Mouse (Mus musculus) embryo, embryonic 10 days (tissue): ENCODE results near the gene Gm13088.
"Not testable (repeated sequence)": the region's sequence is repeated elsewhere in the genome, so short reads cannot be mapped to it uniquely, and the experiment has no call there.

ENCODE experiments used
- DNase-seq: peaks from one replicate; pipeline ENCODE4 v3.0.0-alpha.2; 2015; ENCODE audit warnings: low spot score

The Gm13088 gene

DNA sequence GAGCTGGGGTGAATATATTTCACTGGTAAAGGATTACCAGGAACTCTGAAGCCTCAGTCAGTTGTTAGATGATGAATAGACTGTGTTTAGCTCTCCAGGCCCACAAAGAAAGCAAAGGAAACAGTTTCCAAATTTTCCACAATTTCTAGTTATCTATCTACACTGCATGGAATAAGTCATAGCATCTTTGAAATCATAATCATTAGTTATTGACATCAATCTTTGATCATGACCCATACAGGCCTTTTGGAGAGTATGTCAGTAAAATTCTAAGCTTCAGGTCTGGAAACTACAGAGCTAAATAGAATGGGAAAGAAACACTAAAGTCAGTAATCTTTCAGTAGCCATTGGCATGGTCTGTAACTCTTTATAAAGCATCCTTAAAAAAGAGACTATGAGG, at the start of gene Gm13088:
Gene Gm13088, minus strand, starts transcription at position 101 of the 400 bp plus-strand sequence.
- DNase-seq: not testable (repeated sequence)

DNA sequence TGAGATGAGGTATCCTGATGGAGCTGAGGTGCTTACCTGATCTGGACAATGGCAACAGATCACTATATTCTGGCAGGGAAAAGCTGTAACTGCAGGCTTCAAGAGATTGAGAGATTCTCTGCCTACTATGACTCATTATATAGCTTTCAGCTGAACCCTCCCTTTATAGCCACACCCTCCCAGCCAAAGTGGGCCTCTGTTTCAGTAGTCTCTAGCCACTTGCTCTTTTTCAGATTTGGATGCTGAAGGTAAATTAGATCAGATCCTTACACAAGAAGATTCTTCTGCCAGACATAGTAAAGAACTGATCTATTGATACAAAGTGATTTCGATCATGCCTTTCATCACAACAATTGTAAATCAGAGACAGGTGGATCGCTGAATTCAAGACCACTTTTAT, 45.6 kb upstream of the Gm13088 start, which contains the start of gene Gm13089:
Gene Gm13089, minus strand, starts transcription at position 101 of the 400 bp plus-strand sequence.
- no peak for DNase-seq

DNA sequence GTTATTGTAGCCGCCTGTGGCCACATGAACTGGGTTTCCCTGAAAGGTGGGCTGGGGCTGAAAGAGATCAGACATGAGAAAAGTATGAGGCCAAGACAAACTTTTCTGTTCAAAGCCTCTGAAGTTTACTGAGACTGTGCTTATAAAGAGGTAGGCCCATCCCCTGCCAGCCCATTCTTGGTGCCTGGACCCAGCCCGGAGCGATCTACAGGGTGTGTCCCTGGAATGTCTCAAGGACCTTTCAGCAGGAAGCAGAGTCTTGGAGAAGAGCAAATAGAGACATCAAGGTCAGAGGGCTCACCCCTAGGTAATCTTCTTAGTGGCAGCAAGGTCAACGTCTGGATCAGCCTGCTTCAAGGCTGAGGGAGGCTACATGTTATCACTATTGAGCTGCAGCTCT, 38.9 kb downstream of the Gm13088 start:
- DNase-seq: not testable (repeated sequence)

DNA sequence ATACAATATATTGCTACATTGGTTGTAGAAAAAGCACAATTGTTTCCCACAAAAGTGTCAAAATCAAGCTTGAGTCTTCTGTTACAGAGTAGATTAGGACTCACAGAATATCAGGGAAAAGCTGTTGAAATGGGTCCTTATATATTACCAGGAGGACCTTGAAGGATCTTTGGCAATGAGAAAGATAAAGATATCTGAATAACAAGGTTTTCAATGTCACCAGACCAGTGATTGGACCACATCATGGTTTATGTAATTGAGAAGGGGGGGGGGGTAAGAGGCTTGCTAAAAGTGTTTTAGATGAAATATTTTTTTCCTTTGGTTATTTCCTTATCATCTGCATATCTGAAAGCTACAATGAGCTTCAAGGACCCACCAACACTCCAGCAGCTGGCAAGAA, 42.3 kb downstream of the Gm13088 start, which contains the start of gene Gm13083:
Gene Gm13083, plus strand, starts transcription at position 301 of the 400 bp plus-strand sequence.
- not testable (repeated sequence) for DNase-seq

DNA sequence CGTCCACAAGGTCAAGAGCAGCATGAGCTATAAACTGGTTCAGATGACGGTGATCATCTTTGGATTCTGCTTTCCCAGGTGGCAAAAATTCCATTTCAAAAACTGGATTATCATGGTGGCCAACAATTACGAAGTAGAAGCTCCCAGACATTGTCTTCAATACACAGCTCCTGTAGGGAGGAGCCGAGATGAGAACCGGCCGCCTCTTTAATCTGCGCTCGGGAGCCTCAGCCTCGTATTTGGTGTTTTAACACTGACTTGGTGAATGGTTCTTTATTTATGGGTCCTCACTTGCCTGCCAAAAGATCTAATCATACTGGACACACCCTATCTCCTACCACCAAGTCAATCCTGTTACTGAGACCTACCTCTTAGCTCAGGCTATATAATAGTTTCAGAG, 45.1 kb downstream of the Gm13088 start:
- DNase-seq: not testable (repeated sequence)
